Mouse (Mus musculus) spleen, adult 2 months (tissue): ENCODE results near the gene Elf2. TPM values are rescaled to one million over a fixed set of nuclear protein-coding genes. Genes with fewer than 3 reads are reported as not detected.
"Not testable (repeated sequence)": the region's sequence is repeated elsewhere in the genome, so short reads cannot be mapped to it uniquely, and the experiment has no call there.

Experiments
- DNase-seq, 2 experiments: peaks; one replicate each; pipeline versions ENCODE4 v3.0.0 to v3.0.0-alpha.2; 2012 to 2021; ENCODE audit warnings: low spot score in 2 of 2, low read depth in 1 of 2
- H3K27ac ChIP-seq: fragments of 200-500 bp; 2 replicates; pipeline ENCODE4 v1.5.1; 2012; ENCODE audit warnings: low read length, inconsistent platforms; ENCODE audit not compliant: insufficient read depth
- H3K27me3 ChIP-seq: fragments of 200-500 bp; 2 replicates; pipeline ENCODE4 v1.6.1; 2012; ENCODE audit warnings: mild to moderate bottlenecking, moderate library complexity, low read length, inconsistent platforms; ENCODE audit not compliant: control insufficient read depth, insufficient read depth
- H3K36me3 ChIP-seq: fragments of 200-500 bp; 2 replicates; pipeline ENCODE4 v1.6.1; 2012; ENCODE audit warnings: mild to moderate bottlenecking, low read length, inconsistent platforms; ENCODE audit not compliant: control insufficient read depth, insufficient read depth
- H3K4me1 ChIP-seq: fragments of 200-500 bp; 2 replicates; pipeline ENCODE4 v1.6.1; 2011; ENCODE audit warnings: inconsistent platforms; ENCODE audit not compliant: control insufficient read depth, insufficient read depth, insufficient read length
- H3K4me3 ChIP-seq: fragments of 200-500 bp; 2 replicates; pipeline ENCODE4 v1.5.1; 2011; ENCODE audit warnings: mild to moderate bottlenecking, inconsistent platforms; ENCODE audit not compliant: insufficient read depth, insufficient read length; ENCODE audit errors: extremely low read depth
- CTCF ChIP-seq: fragments of 200-500 bp; IDR thresholded peaks from 2 replicates; pipeline ENCODE4 v1.5.1; 2011; ENCODE audit warnings: mild to moderate bottlenecking, inconsistent platforms; ENCODE audit not compliant: insufficient read depth, insufficient read length, insufficient replicate concordance; ENCODE audit errors: extremely low read depth
- POLR2A ChIP-seq: fragments of 200-500 bp; IDR thresholded peaks from 2 replicates; pipeline ENCODE4 v1.6.1; 2011; ENCODE audit warnings: low read depth, low read length, inconsistent platforms
- WGBS: fragments of 180-500 bp; shearing (Covaris S2); methylation state at CpG from one replicate; pipeline ENCODE4 v1.1.7; 2018; 5-methylcytosine and 5-hydroxymethylcytosine counted together
- polyA plus RNA-seq: library from polyadenylated mRNA; depleted of rRNA; stranded (reverse); fragments of >200 nt; gene quantifications from 2 replicates; pipeline ENCODE4 v1.2.3, GENCODE M21; 2012

Elf2 gene
- polyA plus RNA-seq, 1 experiment, result 36.6 TPM

- Histone ChIP-seq H3K36me3 (no peaks in the 10 kb centered on the region), H3K27ac (no peak overlapping the region), H3K4me1 (no peaks in the 10 kb centered on the region), H3K4me3 (no peak overlapping the region), H3K27me3 (no peaks in the 10 kb centered on the region)
- TF ChIP-seq POLR2A (no peak), CTCF (no peak)
- DNase-seq, result no peak
- WGBS, result 49% methylated on average over 14 of the region's 14 CpGs
Measured at GRCm38 (mm10) chr3:51359558-51360307, 19.3 kb upstream of the Elf2 start.

GRCm38 (mm10) chr3:51358660-51359557 is 18.4 kb upstream of the Elf2 start:
- Histone ChIP-seq H3K27ac (no peak overlapping the region), H3K4me1 (no peaks in the 10 kb centered on the region), H3K27me3 (no peaks in the 10 kb centered on the region), H3K4me3 (peak overlapping the region; percentile 69), H3K36me3 (no peaks in the 10 kb centered on the region)
- DNase-seq, result peak; percentile 66 to 76
- 1% methylated on average over 50 of the region's 50 CpGs for WGBS
- TF ChIP-seq POLR2A, result no peak

- H3K4me3 ChIP-seq, result peak overlapping the region; percentile 69
- H3K36me3 ChIP-seq, result no peaks in the 10 kb centered on the region
- WGBS, result 3% methylated on average over 15 of the region's 15 CpGs
- H3K4me1 ChIP-seq, result no peaks in the 10 kb centered on the region
- TF ChIP-seq CTCF (no peak), POLR2A (no peak)
- no peak overlapping the region for H3K27ac ChIP-seq
- H3K27me3 ChIP-seq, result no peaks in the 10 kb centered on the region
- DNase-seq, result peak in 1 of 2 experiments; percentile 79
Measured at GRCm38 (mm10) chr3:51358181-51358580, 17.7 kb upstream of the Elf2 start.

- Histone ChIP-seq H3K36me3 (no peaks in the 10 kb centered on the region), H3K27me3 (no peaks in the 10 kb centered on the region), H3K27ac (no peak overlapping the region), H3K4me1 (no peaks in the 10 kb centered on the region), H3K4me3 (no peak overlapping the region)
- DNase-seq, result no peak
- no peak for TF ChIP-seq CTCF
- no peak for TF ChIP-seq POLR2A
- 46% methylated on average over 14 of the region's 14 CpGs for WGBS
Measured at GRCm38 (mm10) chr3:51357624-51358023, 17.2 kb upstream of the Elf2 start.

DNA sequence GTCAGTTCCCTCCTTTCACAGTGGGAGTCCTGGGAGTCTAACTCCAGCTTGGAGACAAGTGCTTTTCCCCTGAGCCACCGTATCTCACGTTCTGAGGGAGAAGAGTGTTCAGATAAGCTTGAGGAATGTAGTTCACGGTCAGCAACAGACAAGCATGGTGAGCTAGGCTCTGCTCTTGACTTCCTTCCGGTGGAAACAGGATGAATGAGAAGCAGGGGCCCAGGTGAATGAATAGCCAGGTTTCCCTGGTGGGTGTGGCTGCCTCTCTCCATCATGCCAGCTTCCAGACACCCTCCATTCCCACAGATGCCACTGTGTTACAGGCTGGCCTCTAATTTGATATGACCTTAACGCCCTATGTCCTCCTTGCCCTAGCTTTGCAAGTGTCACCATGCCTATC is 16.6 kb upstream of the Elf2 start:
- Histone ChIP-seq H3K27me3 (no peaks in the 10 kb centered on the region), H3K4me1 (no peaks in the 10 kb centered on the region), H3K27ac (no peak overlapping the region), H3K36me3 (no peaks in the 10 kb centered on the region), H3K4me3 (no peak overlapping the region)
- no peak for TF ChIP-seq CTCF
- TF ChIP-seq POLR2A, result no peak
- DNase-seq, result no peak
- 56% methylated on average over 5 of the region's 5 CpGs for WGBS

- H3K4me3 ChIP-seq, H3K27ac ChIP-seq, H3K27me3 ChIP-seq, H3K4me1 ChIP-seq, H3K36me3 ChIP-seq, DNase-seq: not testable (repeated sequence)
- 87% methylated on average over 6 of the region's 6 CpGs for WGBS
Measured at GRCm38 (mm10) chr3:51354956-51355355, 14.5 kb upstream of the Elf2 start.

- Histone ChIP-seq H3K36me3 (no peaks in the 10 kb centered on the region), H3K27me3 (no peaks in the 10 kb centered on the region), H3K4me1 (no peaks in the 10 kb centered on the region), H3K27ac (no peak overlapping the region), H3K4me3 (no peak overlapping the region)
- no peak for DNase-seq
- no peak for TF ChIP-seq CTCF
- no peak for TF ChIP-seq POLR2A
- WGBS, result 80% methylated on average over 3 of the region's 3 CpGs
Measured at GRCm38 (mm10) chr3:51354034-51354427, 13.6 kb upstream of the Elf2 start.
